Mouse (Mus musculus) embryonic facial prominence, embryonic 14.5 days (tissue): ENCODE results near the gene Phf21b. TPM values are rescaled to one million over a fixed set of nuclear protein-coding genes. Genes with fewer than 3 reads are reported as not detected.

ENCODE experiments used
- ATAC-seq: fragments of 200-750 bp; cut with Nextera tagmentation; 2 replicates; pipeline ENCODE4 v1.8.0; 2017; ENCODE audit warnings: low read depth, moderate number of reproducible peaks, moderate TSS enrichment
- DNase-seq: peaks from one replicate; pipeline ENCODE4 v3.0.0-alpha.2; 2015; ENCODE audit warnings: low spot score
- H3K27ac ChIP-seq: fragments of 300-500 bp; sonication (generic); replicated peaks from 2 replicates; pipeline ENCODE4 v1.5.1; 2014; ENCODE audit warnings: low read depth, mild to moderate bottlenecking, low read length, moderate library complexity
- H3K27me3 ChIP-seq: fragments of 300-500 bp; sonication (generic); replicated peaks from 2 replicates; pipeline ENCODE4 v1.6.1; 2014; ENCODE audit warnings: low read length; ENCODE audit not compliant: control insufficient read depth, insufficient read depth
- H3K36me3 ChIP-seq: fragments of 300-500 bp; sonication (generic); 2 replicates; pipeline ENCODE4 v1.6.1; 2014; ENCODE audit warnings: low read length, mixed read lengths; ENCODE audit not compliant: control insufficient read depth, insufficient read depth
- H3K4me1 ChIP-seq: fragments of 300-500 bp; sonication (generic); 2 replicates; pipeline ENCODE4 v1.6.1; 2014; ENCODE audit warnings: antibody characterized with exemption, low read length; ENCODE audit not compliant: control insufficient read depth, insufficient read depth
- H3K4me2 ChIP-seq: fragments of 300-500 bp; sonication (generic); 2 replicates; pipeline ENCODE4 v1.6.1; 2014; ENCODE audit warnings: low read depth, mild to moderate bottlenecking, low read length, moderate library complexity, mixed read lengths
- H3K4me3 ChIP-seq: fragments of 300-500 bp; sonication (generic); 2 replicates; pipeline ENCODE4 v1.5.1; 2014; ENCODE audit warnings: low read depth, mild to moderate bottlenecking, low read length
- H3K9ac ChIP-seq: fragments of 300-500 bp; sonication (generic); 2 replicates; pipeline ENCODE4 v1.6.1; 2014; ENCODE audit warnings: low read depth, mild to moderate bottlenecking, low read length, moderate library complexity, mixed read lengths
- H3K9me3 ChIP-seq: fragments of 300-500 bp; sonication (generic); 2 replicates; pipeline ENCODE4 v1.6.1; 2016; ENCODE audit warnings: low read length; ENCODE audit not compliant: control insufficient read depth
- WGBS: fragments of 180-500 bp; shearing (Covaris S2); extraction: QIAGEN DNeasy Blood & Tissue Kit; methylation state at CpG from one replicate; pipeline ENCODE4 v1.1.7; 2014; 5-methylcytosine and 5-hydroxymethylcytosine counted together
- polyA plus RNA-seq: library from polyadenylated mRNA; unstranded; fragments of >200 nt; fragmentation: Nextera tagmentation; extraction: Ambion mirVana; gene quantifications from 2 replicates; pipeline ENCODE4 v1.2.1, GENCODE M21; 2014

Phf21b gene
- polyA plus RNA-seq, 1 experiment from 2014 or later: 0.49 TPM

DNA sequence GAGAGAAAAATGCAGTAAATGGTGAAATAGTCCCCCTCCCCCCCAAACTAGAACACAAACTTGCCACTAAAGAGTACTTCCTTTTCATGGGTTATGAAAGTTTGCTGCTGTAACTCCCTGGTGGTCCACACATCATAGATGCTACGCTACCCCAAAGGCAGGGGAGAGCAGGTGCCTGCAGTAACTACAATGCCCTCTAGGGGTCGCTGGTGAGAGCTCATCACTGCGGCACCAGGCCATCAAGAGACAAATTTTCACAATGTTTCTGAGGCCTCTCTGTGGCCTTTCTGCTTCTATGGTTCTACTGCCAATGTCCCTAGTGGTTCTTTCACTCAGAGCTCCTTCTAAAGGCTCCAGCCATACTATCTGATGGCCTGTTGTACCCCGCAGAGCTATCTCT is 97.4 kb downstream of the Phf21b start:
- H3K9ac ChIP-seq: no peak overlapping the region
- H3K27ac ChIP-seq: no peak overlapping the region
- ATAC-seq (no peak), DNase-seq (no peak)
- H3K9me3 ChIP-seq: no peaks in the 10 kb centered on the region
- peaks cover 5% of the 10 kb centered on the region for H3K27me3 ChIP-seq
- H3K4me2 ChIP-seq: no peak overlapping the region
- no peak overlapping the region for H3K4me3 ChIP-seq
- 55% methylated on average over 3 of the region's 4 CpGs for WGBS
- H3K36me3 ChIP-seq: no peaks in the 10 kb centered on the region
- H3K4me1 ChIP-seq: peaks cover 5% of the 10 kb centered on the region; the same call in 1 of the 2 replicates

DNA sequence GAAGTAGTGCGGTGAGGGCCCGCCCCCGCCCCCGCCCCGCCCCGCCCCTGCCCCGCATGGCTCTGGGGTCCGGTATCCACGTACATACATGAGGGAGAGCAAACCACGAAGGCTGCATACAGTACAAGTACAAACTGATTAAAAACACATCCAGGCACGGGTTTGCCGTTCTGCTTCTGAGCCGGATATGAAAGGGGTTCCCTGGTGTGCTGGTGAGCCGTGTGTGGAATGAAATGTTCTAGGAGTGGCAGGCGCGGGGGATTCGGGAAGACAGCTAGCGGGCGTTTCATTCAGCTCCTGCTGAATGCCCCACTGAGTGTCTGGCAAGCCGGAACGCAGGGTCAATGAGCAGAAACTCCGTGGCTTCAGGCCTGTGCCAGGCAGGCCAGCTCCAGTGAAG is 99.4 kb downstream of the Phf21b start:
- Histone ChIP-seq H3K27ac (no peak overlapping the region), H3K36me3 (no peaks in the 10 kb centered on the region), H3K4me3 (peak overlapping the region; percentile 26), H3K9me3 (no peaks in the 10 kb centered on the region), H3K4me2 (peak overlapping the region; percentile 60), H3K9ac (peak overlapping the region; percentile 54), H3K4me1 (peaks cover 5% of the 10 kb centered on the region; the same call in 1 of the 2 replicates), H3K27me3 (peaks cover 5% of the 10 kb centered on the region)
- peak; percentile 56 for DNase-seq
- 4% methylated on average over 22 of the region's 22 CpGs for WGBS
- 0 out of 2 replicates have a peak, but pooled peaks have one; percentile 38 for ATAC-seq

DNA sequence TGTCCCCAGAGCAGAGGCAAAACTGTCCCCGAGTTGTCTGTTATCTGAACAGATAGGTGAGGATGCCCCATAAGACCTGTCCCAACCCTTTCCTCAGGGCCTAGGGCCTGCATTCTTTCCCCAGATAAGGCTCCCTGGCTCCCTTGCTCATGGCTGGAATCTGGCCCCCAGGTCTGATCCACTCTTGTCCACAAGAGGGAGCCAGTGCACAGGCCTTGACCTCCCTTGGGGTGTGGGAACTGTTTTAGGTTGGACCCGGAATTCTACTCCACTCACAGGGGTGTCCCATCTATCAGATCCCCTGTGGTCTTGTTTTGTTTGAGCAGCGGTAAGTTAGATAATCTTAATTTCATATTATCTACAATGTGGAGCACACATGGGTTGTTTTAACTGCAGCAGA is 100.9 kb downstream of the Phf21b start:
- no peak overlapping the region for H3K4me2 ChIP-seq
- no peaks in the 10 kb centered on the region for H3K9me3 ChIP-seq
- H3K9ac ChIP-seq: no peak overlapping the region
- ATAC-seq: peak; percentile 71; the same call in 1 of the 2 replicates
- peaks cover 5% of the 10 kb centered on the region for H3K27me3 ChIP-seq
- WGBS: 20% methylated on average over 3 of the region's 3 CpGs
- H3K27ac ChIP-seq: no peak overlapping the region
- DNase-seq: peak; percentile 52
- no peaks in the 10 kb centered on the region for H3K36me3 ChIP-seq
- no peak overlapping the region for H3K4me3 ChIP-seq
- H3K4me1 ChIP-seq: peaks cover 5% of the 10 kb centered on the region; the same call in 1 of the 2 replicates

DNA sequence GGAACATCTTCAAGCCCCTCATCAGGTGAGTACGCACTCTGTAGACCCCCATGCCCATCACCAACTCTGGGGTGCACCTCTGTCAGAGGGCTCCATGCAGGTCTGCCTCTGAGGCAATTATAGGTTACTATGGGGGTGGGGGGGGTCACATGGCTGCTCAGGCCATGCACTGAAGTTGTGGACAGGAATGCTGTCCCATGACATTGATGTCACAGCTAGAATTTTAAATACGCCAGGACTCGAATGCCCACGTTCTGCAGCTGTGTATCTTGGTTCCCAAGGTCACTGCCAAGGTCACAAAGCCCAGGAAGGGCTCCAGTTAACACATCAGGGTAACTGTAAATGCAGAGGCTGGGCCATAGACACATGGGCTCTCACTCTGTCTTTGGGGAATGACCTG is 110.0 kb downstream of the Phf21b start:
- H3K27me3 ChIP-seq: no peaks in the 10 kb centered on the region
- no peak overlapping the region for H3K9ac ChIP-seq
- H3K4me1 ChIP-seq: no peaks in the 10 kb centered on the region
- no peak overlapping the region for H3K4me3 ChIP-seq
- no peaks in the 10 kb centered on the region for H3K36me3 ChIP-seq
- no peak for ATAC-seq
- no peak for DNase-seq
- H3K27ac ChIP-seq: no peak overlapping the region
- no peak overlapping the region for H3K4me2 ChIP-seq
- no peaks in the 10 kb centered on the region for H3K9me3 ChIP-seq
- 85% methylated on average over 4 of the region's 4 CpGs for WGBS

DNA sequence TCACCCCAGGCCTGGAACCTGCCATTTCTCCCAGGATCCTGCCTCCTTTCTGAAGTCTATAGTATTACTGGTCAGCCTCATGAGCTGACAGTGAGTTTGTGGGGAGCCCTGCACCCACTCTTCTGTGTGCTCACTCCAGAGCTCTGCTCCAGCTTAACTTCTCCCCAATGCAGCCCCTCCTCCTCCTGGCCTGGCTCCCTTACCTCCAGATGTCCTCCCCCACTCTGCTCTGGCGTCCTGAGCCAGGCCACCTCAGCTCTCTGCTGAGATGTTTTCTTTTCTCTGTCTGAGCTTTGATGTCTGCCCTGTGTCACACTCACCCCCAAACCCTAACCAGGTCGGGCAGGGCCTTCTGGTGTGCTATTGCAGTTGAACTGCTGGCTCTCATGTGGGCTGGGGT is 111.5 kb downstream of the Phf21b start:
- Histone ChIP-seq H3K9me3 (no peaks in the 10 kb centered on the region), H3K9ac (no peak overlapping the region), H3K27me3 (no peaks in the 10 kb centered on the region), H3K4me3 (no peak overlapping the region), H3K36me3 (no peaks in the 10 kb centered on the region), H3K4me2 (no peak overlapping the region), H3K4me1 (no peaks in the 10 kb centered on the region), H3K27ac (no peak overlapping the region)
- ATAC-seq (no peak), DNase-seq (no peak)
- 16% methylated on average over 2 of the region's 2 CpGs for WGBS

DNA sequence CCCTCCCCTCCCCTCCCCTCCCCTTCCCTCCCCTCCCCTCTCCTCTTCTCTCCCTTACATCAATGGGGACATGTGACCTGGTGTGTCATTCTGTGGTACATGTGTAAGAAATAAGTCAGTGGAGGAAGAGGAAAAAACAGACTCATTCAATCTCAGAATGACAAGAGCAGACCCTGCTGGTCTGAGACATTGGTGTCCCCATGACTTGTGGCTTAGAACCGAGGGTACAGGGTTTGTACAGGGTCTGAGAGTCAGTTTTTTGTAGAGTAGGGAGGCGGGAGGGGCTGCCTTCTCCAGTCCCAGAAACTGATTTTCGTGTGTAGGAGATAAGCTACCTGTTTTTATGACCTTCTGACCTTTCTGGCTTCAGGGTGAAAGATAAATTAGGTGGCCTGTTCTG is 112.5 kb downstream of the Phf21b start:
- Histone ChIP-seq H3K4me1 (no peaks in the 10 kb centered on the region), H3K27ac (no peak overlapping the region), H3K4me3 (no peak overlapping the region), H3K9ac (no peak overlapping the region), H3K9me3 (no peaks in the 10 kb centered on the region), H3K36me3 (no peaks in the 10 kb centered on the region), H3K27me3 (no peaks in the 10 kb centered on the region), H3K4me2 (no peak overlapping the region)
- DNase-seq (no peak), ATAC-seq (no peak)
- WGBS: 10% methylated on average over 3 of the region's 3 CpGs

DNA sequence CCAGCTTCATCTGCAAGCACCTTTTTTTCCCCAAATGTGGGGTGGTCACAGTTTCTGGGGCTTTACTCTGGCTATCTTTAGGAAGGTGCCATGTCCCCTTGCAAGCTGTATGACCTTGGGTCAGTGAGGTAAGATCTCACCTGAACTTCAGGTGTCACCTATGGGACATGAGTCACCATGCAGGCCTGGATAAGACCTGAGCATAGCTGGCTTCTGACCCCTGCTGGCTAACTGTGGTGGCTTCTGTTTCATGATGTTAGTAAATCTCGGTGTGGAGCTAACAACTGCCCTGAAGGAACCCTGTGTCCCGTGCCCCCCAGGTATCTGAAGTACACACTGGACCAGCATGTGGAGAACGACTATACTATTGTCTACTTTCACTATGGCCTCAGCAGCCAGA is 114.3 kb downstream of the Phf21b start:
- DNase-seq: no peak

DNA sequence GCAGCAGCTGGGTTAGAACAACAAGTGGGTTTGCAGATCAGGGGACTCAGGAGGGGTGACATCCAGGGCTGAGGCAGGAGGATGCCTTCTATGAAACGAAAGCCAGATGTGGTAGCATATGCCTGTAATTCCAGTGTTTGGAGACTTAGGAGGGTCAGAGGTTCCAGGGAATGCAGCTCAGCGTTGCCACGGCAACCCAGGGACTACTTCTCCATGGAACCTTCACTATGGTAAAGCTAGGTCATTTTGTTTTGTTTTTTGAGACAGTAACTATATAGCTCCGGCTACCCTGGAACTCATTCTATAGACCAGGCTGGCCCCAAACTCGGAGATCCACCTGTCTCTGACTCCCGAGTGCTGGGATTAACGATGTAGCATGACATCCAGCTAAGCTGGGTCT is 117.6 kb downstream of the Phf21b start:
- H3K27ac ChIP-seq: no peak overlapping the region
- no peak overlapping the region for H3K9ac ChIP-seq
- no peak overlapping the region for H3K4me2 ChIP-seq
- no peak for DNase-seq
- no peak for ATAC-seq
- H3K36me3 ChIP-seq: no peaks in the 10 kb centered on the region
- WGBS: 90% methylated on average over 7 of the region's 7 CpGs
- no peak overlapping the region for H3K4me3 ChIP-seq
- H3K9me3 ChIP-seq: no peaks in the 10 kb centered on the region
- no peaks in the 10 kb centered on the region for H3K4me1 ChIP-seq
- no peaks in the 10 kb centered on the region for H3K27me3 ChIP-seq

More for the DNA sequence above, 114.3 kb downstream of the Phf21b start:
- no peaks in the 10 kb centered on the region for H3K4me1 ChIP-seq
- H3K27me3 ChIP-seq: no peaks in the 10 kb centered on the region
- H3K4me2 ChIP-seq: no peak overlapping the region
- H3K27ac ChIP-seq: no peak overlapping the region
- WGBS: 78% methylated on average over 3 of the region's 3 CpGs
- no peak overlapping the region for H3K9ac ChIP-seq
- ATAC-seq: no peak
- no peaks in the 10 kb centered on the region for H3K9me3 ChIP-seq
- no peaks in the 10 kb centered on the region for H3K36me3 ChIP-seq
- no peak overlapping the region for H3K4me3 ChIP-seq

DNA sequence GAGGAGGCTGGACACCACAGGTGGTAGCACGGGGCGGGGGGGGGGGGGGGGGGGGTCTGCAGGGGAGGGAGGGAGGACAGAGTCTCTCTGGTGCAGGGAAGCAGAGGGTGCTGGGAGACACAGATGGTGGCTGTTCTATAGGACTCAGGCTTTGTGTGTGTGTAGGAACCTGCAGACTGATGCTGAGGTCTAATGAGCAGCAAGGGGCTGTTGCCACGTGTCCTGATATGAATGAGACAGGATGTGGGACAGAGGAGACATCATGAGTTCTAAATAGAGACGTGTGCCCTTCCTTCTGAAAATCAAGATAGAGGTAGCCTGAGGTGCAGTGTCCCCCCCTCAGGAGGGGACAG is 118.9 kb downstream of the Phf21b start:
- ATAC-seq (no peak), DNase-seq (no peak)
- no peaks in the 10 kb centered on the region for H3K9me3 ChIP-seq
- no peaks in the 10 kb centered on the region for H3K4me1 ChIP-seq
- no peak overlapping the region for H3K4me3 ChIP-seq
- WGBS: 44% methylated on average over 2 of the region's 4 CpGs
- H3K36me3 ChIP-seq: no peaks in the 10 kb centered on the region
- H3K4me2 ChIP-seq: no peak overlapping the region
- no peak overlapping the region for H3K27ac ChIP-seq
- H3K9ac ChIP-seq: no peak overlapping the region
- no peaks in the 10 kb centered on the region for H3K27me3 ChIP-seq
